Mouse (Mus musculus) E14TG2a.4 (cell line): Measurements from ENCODE around the gene Trim11.

Experiments
- CTCF ChIP-seq: conservative IDR thresholded peaks from 2 replicates; pipeline ENCODE4 v1.5.1; 2014; ENCODE audit warnings: low read length
- POU5F1 ChIP-seq: IDR thresholded peaks from 2 replicates; pipeline ENCODE4 v1.6.1; 2014; ENCODE audit warnings: low read length, borderline replicate concordance

- TF ChIP-seq CTCF (no peak), POU5F1 (no peak)
Observed at GRCm38 (mm10) chr11:58980381-58980990, 2.6 kb downstream of the Trim11 start.
